Mouse (Mus musculus): ENCODE results near the gene 2810408A11Rik. TPM values are rescaled to one million over a fixed set of nuclear protein-coding genes. Genes with fewer than 3 reads are reported as not detected.
"Not testable (repeated sequence)": the region's sequence is repeated elsewhere in the genome, so short reads cannot be mapped to it uniquely, and the experiment has no call there.

The 2810408A11Rik gene
- polyA plus RNA-seq, 1 experiment from 2014 or later, result 13.0 TPM

GRCm38 (mm10) chr11:69864138-69864860 is 36.5 kb downstream of the 2810408A11Rik start:
- Histone ChIP-seq H3K9me3 (replicated peaks; ENCODE audit: low read length) (no peaks in the 10 kb centered on the region), H3K36me3 (ENCODE audit: insufficient read depth, low read length) (no peaks in the 10 kb centered on the region), H3K9ac (ENCODE audit: low read depth, low read length) (no peak overlapping the region), H3K27ac (no peak overlapping the region), H3K4me2 (ENCODE audit: low read length) (no peak overlapping the region), H3K4me1 (replicated peaks; ENCODE audit: insufficient read depth, low read length) (no peaks in the 10 kb centered on the region), H3K4me3 (replicated peaks; ENCODE audit: low read depth, low read length) (no peak overlapping the region), H3K27me3 (ENCODE audit: insufficient read depth, low read length) (no peaks in the 10 kb centered on the region)
- DNase-seq (ENCODE audit: low spot score), result no peak
- no peak for TF ChIP-seq CTCF (IDR thresholded peaks at IDR 0.05; ENCODE audit: low read depth)
- ATAC-seq (replicated peaks; ENCODE audit: low FRiP score, low read depth), result no peak
- 44% methylated on average over 8 of the region's 8 CpGs for WGBS

GRCm38 (mm10) chr11:69863729-69864128 is 37.1 kb downstream of the 2810408A11Rik start:
- H3K27ac ChIP-seq; H3K4me3 ChIP-seq (replicated peaks; ENCODE audit: low read depth, low read length); H3K9me3 ChIP-seq (replicated peaks; ENCODE audit: low read length); H3K4me2 ChIP-seq (ENCODE audit: low read length); H3K9ac ChIP-seq (ENCODE audit: low read depth, low read length); H3K27me3 ChIP-seq (ENCODE audit: insufficient read depth, low read length); H3K36me3 ChIP-seq (ENCODE audit: insufficient read depth, low read length); ATAC-seq (replicated peaks; ENCODE audit: low FRiP score, low read depth); H3K4me1 ChIP-seq (replicated peaks; ENCODE audit: insufficient read depth, low read length); DNase-seq (ENCODE audit: low spot score): not testable (repeated sequence)
- WGBS, result 53% methylated on average over 3 of the region's 3 CpGs

- H3K27ac ChIP-seq, result peak within 1 kb of the TSS; percentile 58; the same call in 1 of the 2 replicates
- H3K36me3 ChIP-seq (ENCODE audit: insufficient read depth, low read length), result no peaks in the 10 kb centered on the region
- no peak for TF ChIP-seq CTCF (IDR thresholded peaks at IDR 0.05; ENCODE audit: low read depth)
- H3K27me3 ChIP-seq (ENCODE audit: insufficient read depth, low read length), result no peaks in the 10 kb centered on the region
- 19% methylated on average over 30 of the region's 30 CpGs for WGBS
- H3K4me3 ChIP-seq (replicated peaks; ENCODE audit: low read depth, low read length), result peak within 1 kb of the TSS; percentile 25; the same call in 1 of the 2 replicates
- H3K4me2 ChIP-seq (ENCODE audit: low read length), result peak within 1 kb of the TSS; percentile 52
- DNase-seq (ENCODE audit: low spot score), result peak; percentile 50
- peak within 1 kb of the TSS; percentile 55 for H3K9ac ChIP-seq (ENCODE audit: low read depth, low read length)
- no peaks in the 10 kb centered on the region for H3K9me3 ChIP-seq (replicated peaks; ENCODE audit: low read length)
- peak; percentile 73 for ATAC-seq (replicated peaks; ENCODE audit: low FRiP score, low read depth)
- H3K4me1 ChIP-seq (replicated peaks; ENCODE audit: insufficient read depth, low read length), result no peaks in the 10 kb centered on the region
These were observed 42.4 kb downstream of the 2810408A11Rik start, which contains the start of gene Tnk1 for GRCm38 (mm10) chr11:69858113-69858998. TSS of gene Tnk1 (minus strand) at chr11:69858730.

- no peak overlapping the region for H3K9ac ChIP-seq (ENCODE audit: low read depth, low read length)
- no peaks in the 10 kb centered on the region for H3K9me3 ChIP-seq (replicated peaks; ENCODE audit: low read length)
- no peaks in the 10 kb centered on the region for H3K4me1 ChIP-seq (replicated peaks; ENCODE audit: insufficient read depth, low read length)
- ATAC-seq (replicated peaks; ENCODE audit: low FRiP score, low read depth), result peak; percentile 60; the same call in 1 of the 2 replicates
- H3K36me3 ChIP-seq (ENCODE audit: insufficient read depth, low read length), result peaks cover 19% of the 10 kb centered on the region
- H3K27me3 ChIP-seq (ENCODE audit: insufficient read depth, low read length), result no peaks in the 10 kb centered on the region
- H3K4me3 ChIP-seq (replicated peaks; ENCODE audit: low read depth, low read length), result no peak overlapping the region
- 24% methylated on average over 16 of the region's 16 CpGs for WGBS
- H3K27ac ChIP-seq, result no peak overlapping the region
- DNase-seq (ENCODE audit: low spot score), result peak; percentile 63
- peak overlapping the region; percentile 1; the same call in 1 of the 2 replicates for H3K4me2 ChIP-seq (ENCODE audit: low read length)
- peak; percentile 64 for TF ChIP-seq CTCF (IDR thresholded peaks at IDR 0.05; ENCODE audit: low read depth)
These were observed 45.4 kb downstream of the 2810408A11Rik start for GRCm38 (mm10) chr11:69855347-69855746.

GRCm38 (mm10) chr11:69854680-69855079 is 46.1 kb downstream of the 2810408A11Rik start:
- H3K36me3 ChIP-seq (ENCODE audit: insufficient read depth, low read length), result peaks cover 21% of the 10 kb centered on the region
- no peak overlapping the region for H3K9ac ChIP-seq (ENCODE audit: low read depth, low read length)
- H3K27me3 ChIP-seq (ENCODE audit: insufficient read depth, low read length), result no peaks in the 10 kb centered on the region
- DNase-seq (ENCODE audit: low spot score) (no peak), ATAC-seq (replicated peaks; ENCODE audit: low FRiP score, low read depth) (no peak)
- TF ChIP-seq CTCF (IDR thresholded peaks at IDR 0.05; ENCODE audit: low read depth), result no peak
- H3K4me2 ChIP-seq (ENCODE audit: low read length), result no peak overlapping the region
- no peaks in the 10 kb centered on the region for H3K4me1 ChIP-seq (replicated peaks; ENCODE audit: insufficient read depth, low read length)
- H3K4me3 ChIP-seq (replicated peaks; ENCODE audit: low read depth, low read length), result no peak overlapping the region
- WGBS, result 76% methylated on average over 10 of the region's 10 CpGs
- H3K9me3 ChIP-seq (replicated peaks; ENCODE audit: low read length), result no peaks in the 10 kb centered on the region
- H3K27ac ChIP-seq, result no peak overlapping the region

- WGBS, result 61% methylated on average over 7 of the region's 7 CpGs
- Histone ChIP-seq H3K4me2 (ENCODE audit: low read length) (no peak overlapping the region), H3K27me3 (ENCODE audit: insufficient read depth, low read length) (no peaks in the 10 kb centered on the region), H3K4me1 (replicated peaks; ENCODE audit: insufficient read depth, low read length) (no peaks in the 10 kb centered on the region), H3K9me3 (replicated peaks; ENCODE audit: low read length) (no peaks in the 10 kb centered on the region), H3K9ac (ENCODE audit: low read depth, low read length) (no peak overlapping the region), H3K36me3 (ENCODE audit: insufficient read depth, low read length) (peaks cover 27% of the 10 kb centered on the region), H3K4me3 (replicated peaks; ENCODE audit: low read depth, low read length) (no peak overlapping the region), H3K27ac (no peak overlapping the region)
- DNase-seq (ENCODE audit: low spot score), result no peak
- no peak for ATAC-seq (replicated peaks; ENCODE audit: low FRiP score, low read depth)
- TF ChIP-seq CTCF (IDR thresholded peaks at IDR 0.05; ENCODE audit: low read depth), result no peak
These were observed 46.8 kb downstream of the 2810408A11Rik start for GRCm38 (mm10) chr11:69853994-69854393.
